Mouse (Mus musculus) small intestine, adult 2 months (tissue): ENCODE results near the gene Rdm1.

Source experiments
- CTCF ChIP-seq: fragments of 200-500 bp; IDR thresholded peaks from 2 replicates; pipeline ENCODE4 v1.5.1; 2012; ENCODE audit warnings: low read depth, mild to moderate bottlenecking, control low read depth, inconsistent platforms, low read length, moderate library complexity, mixed read lengths; ENCODE audit not compliant: insufficient replicate concordance, insufficient read length; ENCODE audit errors: extremely low read depth
- POLR2A ChIP-seq: fragments of 200-500 bp; IDR thresholded peaks from 2 replicates; pipeline ENCODE4 v1.6.1; 2012; ENCODE audit warnings: low read depth, mild to moderate bottlenecking, control low read depth, inconsistent platforms, low read length, moderate library complexity

DNA sequence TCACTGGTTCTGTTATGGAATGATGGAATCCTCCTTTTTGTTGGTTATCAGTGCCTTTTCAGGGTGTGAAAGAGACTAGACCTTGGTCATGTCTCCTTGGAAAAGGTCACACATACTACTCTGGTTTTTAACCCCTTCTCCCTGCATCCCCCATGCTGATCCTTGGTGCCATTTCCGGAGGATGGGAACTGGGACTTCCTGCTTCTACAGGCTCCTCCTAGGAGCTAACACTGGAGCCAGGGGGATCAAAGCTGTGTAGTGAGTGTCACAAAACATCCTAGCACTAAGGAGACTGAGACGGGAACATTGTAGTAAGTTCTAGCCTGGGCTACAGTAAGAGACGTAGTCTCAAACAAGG, 30.5 kb downstream of the Rdm1 start:
- TF ChIP-seq CTCF (no peak), POLR2A (no peak)
